Mouse (Mus musculus) NIH3T3 (cell line): ENCODE results near the gene Egfl6.

Experiments used
- DNase-seq: peaks from one replicate; pipeline ENCODE4 v3.0.0-alpha.2; 2012; ENCODE audit warnings: low read depth

Egfl6 gene

DNA sequence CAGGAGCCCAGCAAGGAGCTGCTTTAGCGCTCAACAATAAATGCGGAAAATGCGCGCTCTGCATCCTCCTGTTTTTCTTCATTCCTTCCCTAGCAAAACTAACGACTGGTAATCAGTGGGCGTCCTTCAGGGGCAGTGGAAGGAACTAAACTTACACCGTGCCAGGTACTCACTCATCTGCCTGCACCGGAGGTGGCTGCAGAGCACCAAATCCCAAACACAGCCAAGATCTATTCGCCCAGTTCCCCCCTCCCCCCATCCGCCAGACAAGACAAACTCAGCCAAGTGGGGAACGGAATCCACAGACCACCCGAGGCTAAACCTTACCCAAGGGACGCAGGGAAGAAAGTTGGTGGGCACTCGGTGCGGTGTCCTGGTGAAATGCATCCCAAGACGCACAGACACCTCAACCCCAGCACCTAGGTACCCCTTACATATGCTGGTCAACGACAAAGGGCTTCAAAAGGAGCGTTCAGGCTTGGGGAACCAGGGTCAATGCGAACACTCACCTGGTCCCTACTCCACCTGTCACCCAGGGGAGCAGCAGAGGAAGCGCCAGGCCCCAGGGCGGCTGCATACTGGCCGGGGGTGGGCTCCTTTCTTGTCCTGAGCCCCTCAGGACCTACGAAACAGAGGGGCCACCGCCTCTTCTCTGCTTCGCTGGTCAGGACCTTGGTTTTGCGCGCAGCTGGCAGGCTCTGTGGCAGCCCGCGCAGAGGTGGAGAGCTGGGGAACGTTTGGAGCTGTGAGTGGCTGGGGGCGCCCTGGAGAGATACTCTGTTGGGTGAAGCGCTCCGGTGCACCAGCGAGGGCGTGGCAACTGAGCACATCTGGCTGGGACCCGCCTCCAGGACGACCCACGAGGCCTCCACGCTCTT lies at the start of gene Egfl6:
Gene Egfl6, minus strand, starts transcription at position 774 of the 878 bp plus-strand sequence.
- DNase-seq, result no peak

DNA sequence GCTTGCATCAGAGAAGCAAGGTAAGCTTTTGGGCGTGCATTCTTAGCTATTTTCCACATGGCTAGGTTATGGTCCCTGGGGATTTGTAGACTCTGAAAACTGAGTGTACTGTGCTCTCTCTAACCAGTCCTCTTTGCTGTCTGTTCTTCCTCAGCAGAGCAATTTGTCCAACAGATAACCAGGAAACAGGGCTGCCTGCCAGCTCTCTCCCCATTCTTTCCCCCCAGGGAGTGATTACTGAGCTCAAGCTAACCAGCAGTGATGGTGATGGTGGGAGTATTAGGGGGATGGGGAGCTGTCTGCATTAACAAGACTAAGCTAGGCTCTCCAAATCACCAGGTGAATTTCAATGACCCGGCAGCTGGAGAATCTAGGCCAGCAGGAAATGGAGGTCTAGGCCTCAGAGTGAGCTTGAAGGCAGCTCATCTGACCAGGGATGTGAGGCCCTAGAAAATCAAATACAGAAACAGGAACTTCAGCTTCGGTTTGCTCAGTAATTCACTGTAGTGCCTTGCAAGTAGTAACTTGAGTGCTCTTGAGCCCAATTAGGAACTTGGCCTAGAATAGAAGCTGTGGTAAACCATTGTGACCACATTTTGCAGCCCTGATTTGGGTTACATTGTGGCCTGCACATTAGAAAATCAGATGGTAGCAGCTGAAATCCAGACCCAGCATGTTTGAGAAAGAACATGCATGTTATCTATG lies 41.5 kb upstream of the Egfl6 start:
- peak; percentile 39 for DNase-seq

DNA sequence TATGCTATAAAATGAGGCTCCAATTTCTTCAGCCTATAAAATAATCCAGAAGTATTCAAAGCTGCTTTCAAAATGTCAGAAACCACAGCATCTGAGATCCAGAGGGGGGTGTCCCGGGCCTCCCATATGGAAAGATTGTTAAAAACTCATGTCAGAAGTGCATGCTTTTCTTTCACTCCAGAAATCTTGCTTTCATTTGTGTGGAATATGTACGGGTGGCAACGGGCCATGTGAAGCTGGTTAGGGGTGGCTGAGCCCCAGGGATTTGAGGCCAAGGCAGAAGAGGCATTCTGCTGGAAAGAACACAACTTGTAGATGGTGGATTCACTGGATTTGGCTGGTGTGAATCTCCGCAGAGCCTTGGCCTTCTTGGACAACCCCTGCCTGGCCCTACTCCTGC lies 40.7 kb upstream of the Egfl6 start:
- DNase-seq, result peak; percentile 52

DNA sequence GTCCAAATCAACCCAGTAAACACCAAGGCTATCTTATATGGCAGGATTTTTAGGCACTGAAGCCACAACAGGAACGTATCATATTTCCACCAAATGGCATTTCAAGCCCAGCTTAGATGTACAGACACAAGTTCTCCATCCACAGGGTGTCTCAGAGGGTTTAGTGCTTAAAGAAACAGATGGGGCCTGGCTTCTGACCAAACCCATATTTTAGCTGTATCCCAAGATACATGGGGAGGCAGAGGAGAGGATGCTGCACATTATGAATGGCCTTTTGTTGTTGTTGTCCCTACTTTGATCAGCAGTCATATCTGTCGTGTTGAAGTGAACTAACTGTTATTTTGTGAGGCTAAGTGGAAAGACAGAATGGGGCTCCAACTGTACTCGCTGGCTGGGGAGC lies 37.7 kb upstream of the Egfl6 start:
- no peak for DNase-seq

DNA sequence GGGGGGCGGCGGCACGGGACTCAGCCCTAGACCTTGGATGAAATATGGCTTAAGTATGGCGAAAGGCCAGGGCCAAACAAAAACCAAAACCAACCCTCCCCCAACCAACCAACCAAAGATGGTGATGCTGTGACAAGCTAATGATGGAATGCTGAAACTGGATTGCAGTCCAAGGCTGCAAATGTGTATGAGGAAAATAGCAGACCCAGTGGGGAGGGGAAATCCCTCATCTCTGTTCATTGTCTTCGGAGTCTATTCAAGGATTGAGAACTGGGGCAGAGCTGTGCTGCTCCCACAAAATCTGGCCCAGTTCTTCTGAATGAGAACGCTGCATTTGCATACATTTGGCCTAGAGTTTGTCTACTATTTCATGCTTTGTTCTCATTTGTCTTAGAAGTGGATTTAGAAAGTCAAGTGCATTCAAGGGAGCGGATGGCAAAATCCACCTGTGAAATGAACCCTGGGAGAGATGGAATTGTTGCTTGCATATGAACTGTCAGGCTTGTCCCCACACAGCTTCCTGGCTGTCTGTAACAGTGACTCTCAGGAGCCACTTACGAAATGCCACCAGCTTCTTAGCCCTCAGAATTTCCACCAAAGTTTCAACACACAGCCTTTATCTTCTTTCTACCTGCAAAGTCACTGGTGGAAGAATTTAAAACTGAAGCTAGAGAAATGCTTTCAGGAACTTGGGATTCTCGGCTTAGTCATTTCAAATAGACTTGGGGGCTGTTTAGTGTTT lies 36.2 kb upstream of the Egfl6 start:
- peak; percentile 36 for DNase-seq

DNA sequence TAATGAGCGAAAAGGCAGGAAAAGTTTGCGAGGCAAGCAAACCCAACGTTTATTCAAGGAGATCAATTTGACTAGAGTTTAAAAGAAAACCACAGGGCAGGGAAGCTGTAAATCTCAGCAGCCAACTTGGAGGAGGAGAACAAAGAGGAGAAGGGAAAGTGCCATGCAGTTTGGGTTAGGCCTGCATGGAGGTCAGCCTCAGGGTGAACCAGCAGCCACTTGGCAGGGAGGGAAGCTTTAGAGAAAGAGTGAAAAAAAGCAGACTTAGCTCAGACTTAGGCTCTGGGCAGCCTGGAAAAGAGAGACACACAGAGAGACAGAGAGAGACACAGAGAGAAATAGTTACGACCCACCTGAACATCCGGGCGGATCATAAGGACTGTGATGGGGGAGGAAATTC lies 35.4 kb upstream of the Egfl6 start:
- DNase-seq, result no peak

DNA sequence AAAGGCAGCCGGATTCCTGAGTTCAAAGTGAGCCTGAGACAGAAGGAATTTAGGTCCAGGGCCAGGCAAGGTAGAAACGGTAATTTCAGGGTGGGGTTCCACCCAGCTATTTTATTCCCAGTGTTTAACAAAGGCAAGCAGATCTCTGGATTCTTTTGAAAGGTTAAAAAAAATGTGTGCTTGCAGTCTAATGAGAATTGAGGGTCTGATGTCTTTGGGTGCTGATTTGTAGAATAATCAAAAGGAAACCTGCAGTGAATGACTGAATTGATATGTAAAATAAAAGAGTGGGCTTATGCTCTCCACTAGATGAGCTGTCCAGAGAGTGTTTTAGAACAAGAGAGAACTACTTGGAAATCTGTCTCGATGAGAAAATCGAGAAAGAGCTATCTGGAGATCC lies 33.6 kb upstream of the Egfl6 start:
- no peak for DNase-seq

DNA sequence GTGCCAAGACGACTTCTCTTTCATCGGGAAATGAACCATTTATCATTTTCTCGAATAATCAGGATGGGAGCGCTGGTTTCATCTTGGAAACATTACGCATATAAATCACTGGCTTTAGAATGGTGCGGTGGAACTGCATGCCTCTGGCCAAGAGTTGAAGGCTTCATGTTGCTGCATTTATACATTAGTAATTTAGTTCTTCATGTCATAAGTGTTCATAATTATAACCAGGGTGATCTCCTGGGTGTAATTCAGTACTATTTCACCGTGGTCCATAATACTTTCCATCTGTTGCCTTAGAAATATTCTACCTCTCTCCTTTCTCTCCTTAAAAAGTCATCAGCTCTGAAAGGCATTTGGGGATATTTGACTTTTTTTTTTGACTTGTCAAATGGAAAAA lies 29.7 kb upstream of the Egfl6 start:
- DNase-seq, result no peak

DNA sequence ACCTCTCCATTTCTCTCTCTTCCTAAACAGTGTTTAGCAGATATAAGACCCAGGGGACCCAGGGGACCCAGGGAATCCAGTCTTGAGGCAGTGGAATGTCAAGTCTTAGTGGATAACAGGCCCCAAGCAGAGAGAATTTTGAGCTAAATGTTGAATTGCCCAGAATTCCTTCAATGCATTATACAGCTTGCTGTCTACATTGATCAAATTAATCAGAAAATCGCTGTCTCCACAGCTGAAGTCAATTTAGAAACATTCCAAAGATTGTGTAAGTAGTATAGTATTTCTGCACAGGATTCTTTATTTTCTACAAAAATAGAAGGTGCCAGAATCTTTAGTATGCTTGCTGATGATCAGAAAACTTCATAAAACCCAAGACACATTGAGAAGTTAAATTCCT lies 9.4 kb downstream of the Egfl6 start:
- peak; percentile 63 for DNase-seq

DNA sequence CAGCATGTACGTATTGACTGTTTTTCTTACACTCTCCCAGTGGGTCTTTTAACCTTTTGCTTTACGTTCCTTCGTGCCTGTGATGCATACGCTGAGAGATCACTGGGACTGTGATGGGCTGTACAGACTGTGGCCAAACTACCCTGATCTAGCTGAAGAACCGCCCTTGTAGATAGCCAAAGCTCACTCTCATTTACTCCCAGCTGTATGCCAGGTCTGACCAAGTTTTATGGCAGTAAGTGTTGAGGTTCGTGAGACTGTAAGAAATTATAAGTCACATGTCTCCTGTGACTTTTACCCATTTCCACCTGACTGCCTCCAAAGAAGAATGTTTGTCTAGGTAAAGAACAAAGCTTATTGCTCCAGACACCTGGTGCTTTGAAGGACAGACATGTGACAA lies 19.5 kb downstream of the Egfl6 start:
- DNase-seq, result no peak

DNA sequence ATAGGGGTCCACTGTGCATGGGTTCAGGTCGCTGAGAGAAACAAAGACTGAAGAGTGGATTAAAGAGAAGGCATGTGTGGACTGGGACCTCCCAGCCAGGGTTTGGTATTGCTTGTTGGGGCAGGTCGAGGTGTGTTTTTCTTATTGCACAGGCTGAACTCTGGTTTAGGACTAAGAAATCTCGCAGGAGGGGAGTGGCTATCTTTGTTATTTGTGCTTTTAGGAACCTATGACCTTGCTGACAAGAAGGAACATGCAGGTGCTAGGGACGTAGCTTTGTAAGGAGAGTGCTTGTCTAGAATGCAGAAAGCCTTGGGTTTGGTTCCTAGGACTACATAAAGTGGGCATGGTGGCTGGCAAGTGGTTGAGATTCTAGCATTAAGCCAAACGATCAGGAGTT lies 20.1 kb downstream of the Egfl6 start:
- no peak for DNase-seq

DNA sequence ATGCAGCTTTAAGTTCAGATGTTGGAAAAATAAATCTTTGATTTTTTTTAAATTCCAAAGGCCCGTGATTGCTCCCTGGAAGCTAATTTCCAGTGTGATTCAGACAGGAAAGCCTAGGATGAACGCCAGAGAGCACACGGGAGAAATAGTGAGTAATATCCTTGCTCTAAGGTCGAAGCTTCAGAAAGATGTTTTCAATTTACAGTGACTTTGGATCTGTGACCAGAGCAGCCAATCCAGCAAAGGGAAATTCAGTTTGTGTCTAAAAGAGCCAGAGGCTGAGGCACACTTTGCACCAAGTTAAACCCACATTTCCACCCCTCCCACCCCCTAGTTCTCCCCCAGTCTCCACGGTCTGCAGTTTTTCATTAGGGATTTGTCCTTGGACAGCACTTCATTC lies 20.6 kb downstream of the Egfl6 start:
- DNase-seq, result peak; percentile 80

DNA sequence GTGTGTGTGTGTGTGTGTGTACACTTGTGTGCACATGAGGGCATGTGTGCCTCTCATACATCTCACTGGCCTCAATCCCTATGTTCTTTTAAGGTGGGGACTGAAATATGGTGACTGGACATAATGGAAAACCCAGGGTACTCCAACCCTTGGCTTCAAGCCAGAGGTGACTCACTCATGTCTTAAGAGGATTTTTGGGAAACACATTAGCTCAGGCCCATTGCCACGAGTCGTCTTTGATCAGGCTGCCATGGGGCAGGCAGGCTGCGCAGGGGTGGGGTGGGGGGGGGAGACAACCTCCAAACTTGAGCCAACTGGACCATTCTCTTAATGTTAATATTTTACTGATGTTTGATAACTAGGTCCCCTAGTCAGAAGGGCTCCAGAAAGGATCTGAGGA lies 26.2 kb downstream of the Egfl6 start:
- DNase-seq, result peak; percentile 86

DNA sequence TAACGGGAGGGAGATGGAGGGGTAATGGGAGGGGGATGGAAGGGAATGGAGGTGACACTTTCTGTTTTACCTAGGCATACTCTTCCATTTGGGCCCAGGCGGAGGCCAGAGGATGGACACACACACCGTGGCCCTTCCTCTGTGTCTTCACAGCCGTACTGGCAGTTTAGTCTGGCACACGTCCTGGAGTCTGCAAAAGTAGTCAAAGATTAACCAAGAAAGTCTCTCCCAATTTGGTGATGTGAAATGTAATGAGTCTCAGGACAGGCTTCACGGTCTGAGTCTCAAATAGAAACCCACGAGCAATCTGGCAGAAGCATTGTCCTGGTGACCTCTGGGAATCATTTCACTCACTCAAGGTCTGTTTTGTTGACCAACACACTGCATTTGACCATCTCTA lies 33.2 kb downstream of the Egfl6 start:
- no peak for DNase-seq

DNA sequence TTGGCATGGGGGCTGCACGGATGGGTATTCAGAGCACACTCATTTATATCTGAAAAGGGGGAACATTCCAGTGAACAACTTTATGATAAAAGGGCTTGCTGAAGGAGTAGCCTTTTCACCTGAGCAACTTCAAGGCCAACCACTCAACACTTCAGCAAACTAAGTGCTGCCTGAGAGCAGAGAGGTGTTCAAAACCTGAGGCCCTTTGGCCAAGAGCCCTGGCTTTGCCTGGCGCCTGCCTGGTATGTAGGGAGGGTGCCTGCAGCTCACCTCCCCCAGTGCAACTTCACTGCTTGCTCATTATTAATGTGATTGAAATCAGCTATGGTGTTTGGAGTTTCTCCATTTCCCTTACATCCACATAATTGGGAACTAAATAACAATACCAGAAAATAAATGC lies 39.0 kb downstream of the Egfl6 start:
- DNase-seq, result no peak

DNA sequence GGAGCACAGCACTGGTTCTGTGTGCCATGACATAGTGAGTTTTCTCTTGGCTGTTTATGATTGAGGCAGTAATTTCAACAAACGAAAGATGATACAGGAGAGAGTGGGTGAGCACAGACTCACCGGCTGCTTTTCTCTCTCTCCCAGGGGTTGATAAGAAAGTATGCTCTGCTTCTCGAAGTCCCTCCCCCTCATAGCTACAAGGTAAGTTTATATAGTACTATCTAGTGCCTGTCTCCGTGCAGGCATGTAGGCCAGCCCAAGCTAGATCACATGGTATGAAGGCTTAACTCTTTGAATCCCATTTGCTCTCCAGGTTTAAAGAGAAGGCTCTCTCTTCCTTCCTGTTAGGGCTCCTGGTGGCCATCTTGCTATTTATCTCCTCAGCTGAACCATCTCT lies 50.4 kb downstream of the Egfl6 start:
- no peak for DNase-seq

DNA sequence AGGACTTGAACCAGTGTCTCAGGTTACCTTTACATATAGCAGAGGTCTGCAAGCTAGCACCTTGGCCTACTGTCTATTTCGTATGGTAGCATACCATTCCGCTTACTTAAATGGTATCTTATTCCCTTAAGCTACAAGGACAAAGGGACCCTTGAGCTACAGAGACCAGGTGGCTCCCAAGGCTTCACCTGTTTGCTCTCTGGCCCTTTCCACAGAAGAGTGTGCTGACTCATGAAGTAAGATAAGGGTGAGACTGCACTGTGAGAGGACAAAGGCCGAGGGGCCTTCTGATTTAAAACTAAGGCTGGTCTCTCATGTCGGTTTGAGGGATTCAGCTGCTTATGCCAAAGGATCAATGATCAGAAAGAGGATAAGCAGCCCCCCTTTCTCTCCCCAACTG lies 52.1 kb downstream of the Egfl6 start:
- DNase-seq, result no peak

DNA sequence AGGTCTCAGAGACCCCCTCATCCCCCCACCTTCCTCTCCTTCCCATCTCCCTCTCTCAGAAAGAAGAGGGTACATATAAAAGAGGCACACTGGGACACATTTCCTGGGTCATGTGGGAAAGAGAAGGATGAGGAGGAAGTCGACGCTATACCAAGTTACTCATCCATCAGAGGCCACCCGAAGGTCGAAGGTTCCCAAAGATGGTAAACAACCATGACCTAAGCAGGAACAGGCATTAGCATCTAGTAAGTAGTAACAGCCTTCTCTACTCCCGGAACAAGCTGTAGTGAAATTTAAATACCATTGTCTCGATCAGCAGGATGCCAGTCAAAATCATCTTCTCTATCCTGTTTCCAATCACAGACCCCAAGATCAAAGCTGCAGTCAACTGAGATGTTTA lies 53.8 kb downstream of the Egfl6 start:
- no peak for DNase-seq

DNA sequence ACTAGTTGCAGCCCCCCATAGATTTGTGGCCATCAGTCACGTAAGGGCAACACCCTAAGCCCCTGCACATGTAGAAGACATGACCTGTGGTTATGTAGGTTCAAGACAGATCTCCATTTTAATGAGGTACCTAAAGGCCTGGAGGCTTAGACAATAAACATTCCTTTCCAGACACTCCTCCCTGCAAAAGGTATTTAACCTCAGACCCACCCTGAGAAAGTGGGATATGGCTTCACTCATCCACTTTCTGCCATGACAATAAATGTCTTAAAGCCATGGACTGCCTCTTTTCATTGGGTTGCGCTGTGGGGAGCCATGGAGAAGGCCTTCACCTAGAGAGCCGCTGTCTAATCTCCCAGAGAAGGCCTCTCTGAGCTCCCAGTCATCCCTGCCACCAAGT lies 57.4 kb downstream of the Egfl6 start:
- DNase-seq, result no peak

DNA sequence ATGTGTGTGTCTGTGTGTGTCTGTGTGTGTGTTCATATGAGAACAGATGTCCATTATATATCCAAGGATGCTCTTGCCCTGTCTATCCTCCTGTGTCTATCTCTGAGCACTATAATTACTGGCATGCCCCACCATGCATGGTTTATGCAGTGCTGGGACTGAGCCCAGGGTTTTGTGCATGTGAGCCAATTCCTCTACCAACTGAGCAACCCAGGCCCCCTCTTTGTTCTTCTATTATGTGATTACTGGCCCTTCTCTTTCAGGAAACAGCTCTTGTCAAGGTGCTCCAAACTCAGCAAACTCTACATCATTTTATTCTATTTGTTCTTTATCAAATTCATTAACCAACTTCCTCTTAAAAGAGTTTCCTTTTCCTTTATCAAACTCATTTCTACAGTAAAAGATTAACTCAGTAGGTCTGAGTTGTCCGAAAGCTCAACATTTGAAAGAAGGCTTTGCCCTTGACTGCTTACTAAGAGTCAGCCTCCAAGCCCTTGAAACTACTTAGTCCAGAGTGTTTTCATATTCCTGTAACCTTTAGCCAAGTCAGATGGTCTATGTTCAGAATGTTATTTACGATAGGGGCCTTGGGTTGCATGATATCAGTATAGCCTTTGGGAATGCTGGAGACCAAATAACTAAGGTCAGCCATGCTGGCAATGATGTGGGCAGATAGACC lies 59.7 kb downstream of the Egfl6 start:
- DNase-seq, result no peak

DNA sequence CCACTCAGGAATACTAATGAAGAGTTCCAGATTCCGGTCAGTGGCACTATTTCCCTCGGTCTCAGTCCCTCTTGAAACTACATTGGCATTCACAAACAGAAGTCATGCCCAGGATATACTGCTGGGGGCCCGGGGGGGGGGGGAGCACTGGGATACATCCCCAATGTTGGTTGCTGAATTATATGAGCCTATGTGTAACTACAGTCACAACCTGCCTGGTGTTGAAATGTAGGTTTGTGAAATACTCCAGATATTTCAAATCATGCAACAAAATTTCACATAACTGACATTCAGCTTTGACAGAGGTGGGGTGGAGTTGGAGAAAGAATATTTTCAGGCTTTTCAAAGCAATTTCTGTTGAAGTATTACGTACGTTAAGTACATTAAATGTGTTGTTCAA lies 64.7 kb downstream of the Egfl6 start:
- DNase-seq, result no peak

DNA sequence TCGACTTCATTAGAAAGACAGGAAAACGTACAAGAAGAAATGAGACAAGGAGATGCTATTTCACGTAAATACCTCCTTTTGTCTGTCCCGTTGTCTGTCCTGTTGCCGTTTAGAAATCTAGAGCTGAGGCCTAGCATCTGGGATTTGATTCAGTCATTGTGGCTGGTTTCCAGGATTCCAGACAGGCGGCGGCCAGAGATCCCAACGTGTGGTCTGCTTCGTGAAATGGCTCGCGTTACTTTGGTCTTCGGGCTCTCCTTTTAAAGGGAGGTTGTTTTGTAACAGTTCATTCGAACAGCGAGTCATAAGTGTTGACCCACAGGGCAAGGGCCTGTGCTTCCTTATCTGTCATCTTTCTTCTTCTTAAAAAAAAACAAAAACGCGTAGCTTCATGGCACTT lies 67.2 kb downstream of the Egfl6 start, which contains the start of gene Tceanc:
Gene Tceanc, minus strand, starts transcription at position 223 of the 400 bp plus-strand sequence.
- DNase-seq, result peak; percentile 34
